Mouse (Mus musculus) left cerebral cortex, adult 18-20 months (tissue): ENCODE data around the gene Krtap5-2. TPM values are rescaled to one million over a fixed set of nuclear protein-coding genes. Genes with fewer than 3 reads are reported as not detected.
A peak's percentile ranks its signal among the peaks of the same experiment; 100 is the strongest.
"Not testable (repeated sequence)": the region's sequence is repeated elsewhere in the genome, so short reads cannot be mapped to it uniquely, and the experiment has no call there.

Source experiments
- DNase-seq, 2 experiments: peaks; one replicate each; pipeline ENCODE4 v3.0.0; 2021 to 2022; ENCODE audit warnings: low spot score in 2 of 2, mixed read lengths in 1 of 2
- long read RNA-seq, 2 experiments: library from polyadenylated mRNA; stranded (forward); transcript quantifications; one replicate each; pipeline ENCODE4 v2.0.0; 2021
- total RNA-seq, 2 experiments: library from RNA; stranded (reverse); gene quantifications; 2 replicates each; pipeline ENCODE4 v1.2.3; 2021

Gene Krtap5-2
- total RNA-seq, result not detected
- long read RNA-seq, experiment 1, result 0 reads
- long read RNA-seq, experiment 2, result 0 reads

DNA sequence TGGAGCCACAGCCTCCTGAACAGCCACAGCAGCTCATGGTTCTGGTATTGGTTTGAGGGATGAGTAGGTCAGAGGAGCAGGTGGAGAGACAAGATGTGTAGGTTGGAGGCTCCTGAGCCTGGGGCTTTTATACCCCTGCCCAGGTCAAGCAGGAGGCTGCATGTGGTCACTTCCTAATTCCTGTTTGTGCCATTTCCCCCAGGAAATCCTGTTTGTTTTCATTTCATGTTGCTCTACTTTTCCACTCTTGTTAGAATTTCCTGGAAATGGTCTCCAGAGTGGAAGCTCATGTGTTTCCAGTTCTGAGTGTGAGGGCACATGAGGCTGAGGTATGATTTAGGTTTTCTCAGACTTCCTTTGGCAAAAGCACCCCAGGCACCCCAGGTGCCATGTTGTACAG is at the start of gene Krtap5-2:
TSS of gene Krtap5-2 (minus strand) at position 101 of the 400 bp plus-strand sequence.
- not testable (repeated sequence) for DNase-seq

DNA sequence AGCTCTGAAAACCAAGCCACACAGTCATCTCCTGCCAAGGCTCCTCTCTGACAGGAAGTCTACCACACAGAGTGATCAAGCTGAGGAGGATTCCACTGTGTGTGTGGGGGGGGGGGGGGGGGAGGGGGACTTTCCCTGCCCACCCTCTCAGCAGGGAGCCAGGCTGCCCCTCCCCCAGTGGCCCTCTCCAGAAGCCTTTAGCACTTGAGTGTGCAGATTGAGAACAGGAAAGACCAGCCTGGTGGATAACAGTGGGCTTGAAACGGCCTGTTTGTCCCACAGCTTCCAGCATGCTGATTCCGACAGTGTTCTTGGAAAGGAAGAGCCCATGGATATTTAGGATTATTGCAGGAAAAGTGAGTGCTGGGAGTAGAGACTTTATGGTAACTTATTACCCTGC is 48.7 kb upstream of the Krtap5-2 start:
- no peak for DNase-seq

- DNase-seq, result not testable (repeated sequence)
Observed at GRCm38 (mm10) chr7:142212136-142212535, 36.3 kb upstream of the Krtap5-2 start.

- no peak for DNase-seq
Observed at GRCm38 (mm10) chr7:142211559-142211958, 35.8 kb upstream of the Krtap5-2 start, which contains the start of gene Gm7579. Gene Gm7579, plus strand, starts transcription at chr7:142211859.

GRCm38 (mm10) chr7:142206891-142207290 is 31.1 kb upstream of the Krtap5-2 start:
- not testable (repeated sequence) for DNase-seq

- DNase-seq, result no peak
Observed at GRCm38 (mm10) chr7:142205488-142205887, 29.7 kb upstream of the Krtap5-2 start.

DNA sequence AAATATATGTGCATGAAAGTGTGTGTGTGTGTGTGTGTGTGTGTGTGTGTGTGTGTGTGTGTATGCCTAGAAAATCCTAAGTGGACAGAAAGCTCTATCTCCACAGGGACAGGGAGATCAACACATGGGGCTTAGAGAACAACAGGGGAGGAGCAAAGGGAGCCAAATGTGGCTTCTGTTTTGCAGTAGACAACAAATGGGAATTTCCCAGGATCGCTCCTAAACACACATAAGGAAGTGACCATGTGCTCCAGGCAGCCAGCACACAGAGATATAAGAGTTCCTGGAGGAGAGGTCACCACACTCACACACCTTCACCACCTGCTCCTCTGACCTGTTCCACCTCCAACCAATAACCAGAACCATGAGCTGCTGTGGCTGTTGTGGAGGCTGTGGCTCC is 25.3 kb upstream of the Krtap5-2 start, which contains the start of gene Krtap5-3:
TSS of gene Krtap5-3 (plus strand) at position 301 of the 400 bp plus-strand sequence.
- no peak for DNase-seq

GRCm38 (mm10) chr7:142198748-142199147 is 22.9 kb upstream of the Krtap5-2 start:
- no peak for DNase-seq

DNA sequence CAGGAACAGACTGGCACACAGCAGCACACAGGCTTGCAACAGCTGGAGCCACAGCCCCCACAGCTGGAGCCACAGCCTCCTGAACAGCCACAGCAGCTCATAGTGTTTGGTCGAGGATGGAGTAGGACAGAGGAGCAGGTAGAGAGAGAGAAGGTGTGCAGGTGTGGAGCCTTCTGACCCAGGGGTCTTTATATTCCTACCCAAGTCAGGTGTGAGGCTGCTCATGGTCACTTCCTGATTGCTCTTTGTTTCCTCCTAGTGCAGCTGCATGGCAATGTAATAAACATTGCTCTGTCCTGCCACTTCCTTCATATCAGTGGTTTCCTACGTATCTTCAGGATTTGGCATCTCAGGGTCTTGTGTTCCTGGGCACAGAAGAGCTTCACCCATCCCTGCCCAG is 14.5 kb upstream of the Krtap5-2 start, which contains the start of gene Gm10153:
TSS of gene Gm10153 (minus strand) at position 101 of the 400 bp plus-strand sequence.
- no peak for DNase-seq

- DNase-seq, result no peak
Observed at GRCm38 (mm10) chr7:142188156-142188555, 12.4 kb upstream of the Krtap5-2 start.

GRCm38 (mm10) chr7:142181021-142181420 is 5.2 kb upstream of the Krtap5-2 start:
- DNase-seq, result no peak

DNA sequence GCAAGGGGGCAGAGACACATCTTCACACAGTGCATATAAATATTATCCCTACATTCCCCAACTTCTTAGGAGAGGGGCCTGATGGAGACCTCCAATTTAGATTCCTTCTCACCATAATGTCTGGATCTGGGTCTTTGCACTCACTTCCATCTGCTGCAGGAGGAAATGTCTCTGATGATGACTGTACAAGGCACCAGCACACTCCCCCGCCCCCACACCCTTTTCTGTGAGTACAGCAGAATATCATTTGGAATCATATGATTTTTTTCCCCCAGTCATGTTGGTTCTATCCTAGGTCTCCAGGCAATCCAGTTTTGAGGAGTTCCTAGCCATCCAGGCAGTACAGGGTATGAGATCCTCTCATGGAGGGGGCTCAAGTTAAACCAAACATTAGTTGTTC is 2.9 kb upstream of the Krtap5-2 start:
- no peak for DNase-seq

GRCm38 (mm10) chr7:142169836-142170235 is 6.0 kb downstream of the Krtap5-2 start:
- no peak for DNase-seq

DNA sequence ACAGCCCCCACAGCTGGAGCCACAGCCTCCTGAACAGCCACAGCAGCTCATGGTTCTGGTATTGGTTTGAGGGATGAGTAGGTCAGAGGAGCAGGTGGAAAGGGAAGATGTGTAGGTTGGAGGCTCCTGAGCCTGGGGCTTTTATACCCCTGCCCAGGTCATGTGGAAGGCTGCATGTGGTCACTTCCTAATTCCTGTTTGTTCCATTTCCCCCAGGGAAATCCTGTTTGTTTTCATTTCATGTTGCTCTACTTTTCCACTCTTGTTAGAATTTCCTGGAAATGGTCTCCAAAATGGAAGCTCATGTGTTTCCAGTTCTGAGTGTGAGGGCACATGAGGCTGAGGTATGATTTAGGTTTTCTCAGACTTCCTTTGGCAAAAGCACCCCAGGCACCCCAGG is 10.2 kb downstream of the Krtap5-2 start, which contains the start of gene Gm4553:
TSS of gene Gm4553 (minus strand) at position 101 of the 400 bp plus-strand sequence.
- DNase-seq, result not testable (repeated sequence)

GRCm38 (mm10) chr7:142159366-142159765 is 16.4 kb downstream of the Krtap5-2 start:
- DNase-seq, result no peak

GRCm38 (mm10) chr7:142157013-142157412 is 18.8 kb downstream of the Krtap5-2 start, which contains the start of gene Gm29735:
Gene Gm29735, minus strand, starts transcription at chr7:142157113.
- DNase-seq, result not testable (repeated sequence)

- no peak for DNase-seq
Observed at GRCm38 (mm10) chr7:142155308-142155707, 20.5 kb downstream of the Krtap5-2 start.

DNA sequence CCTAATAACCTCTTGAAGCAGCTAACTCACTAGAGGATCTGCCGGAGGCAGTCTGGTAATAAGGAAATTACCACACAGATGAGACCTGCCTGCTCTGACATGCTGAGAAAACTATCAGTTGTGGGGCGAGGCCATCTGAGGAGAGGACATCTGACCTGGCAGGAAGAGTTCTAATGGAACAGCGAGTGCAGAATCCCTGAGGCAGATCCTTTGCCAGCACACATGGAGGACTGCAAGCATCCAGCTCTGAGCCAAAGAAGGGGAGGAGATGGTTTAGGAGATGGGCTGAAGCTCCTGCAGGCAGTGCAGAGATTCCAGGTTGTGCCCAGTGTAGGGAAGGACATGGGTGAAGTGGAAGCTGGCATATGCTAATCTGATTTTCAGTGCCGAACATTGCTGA is 23.6 kb downstream of the Krtap5-2 start:
- DNase-seq, result no peak

DNA sequence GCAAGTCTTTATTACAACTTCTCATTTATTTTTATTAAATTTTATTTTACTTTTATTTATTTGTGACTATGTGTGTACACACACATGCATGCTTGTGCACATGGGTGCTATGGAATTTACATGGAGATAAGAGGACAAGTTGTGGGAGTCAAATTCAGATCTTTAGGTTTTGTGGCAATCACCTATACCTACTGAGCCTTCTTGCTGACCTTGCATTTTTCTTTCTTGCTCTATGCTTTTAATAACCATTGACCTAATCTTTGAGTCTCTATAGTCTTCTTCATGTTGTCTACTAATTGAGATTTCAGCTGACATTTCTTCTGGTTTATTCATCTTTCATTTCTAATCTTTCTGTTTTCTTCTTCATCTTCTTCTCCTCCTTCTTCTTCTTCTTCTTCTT is 27.2 kb downstream of the Krtap5-2 start:
- no peak for DNase-seq

DNA sequence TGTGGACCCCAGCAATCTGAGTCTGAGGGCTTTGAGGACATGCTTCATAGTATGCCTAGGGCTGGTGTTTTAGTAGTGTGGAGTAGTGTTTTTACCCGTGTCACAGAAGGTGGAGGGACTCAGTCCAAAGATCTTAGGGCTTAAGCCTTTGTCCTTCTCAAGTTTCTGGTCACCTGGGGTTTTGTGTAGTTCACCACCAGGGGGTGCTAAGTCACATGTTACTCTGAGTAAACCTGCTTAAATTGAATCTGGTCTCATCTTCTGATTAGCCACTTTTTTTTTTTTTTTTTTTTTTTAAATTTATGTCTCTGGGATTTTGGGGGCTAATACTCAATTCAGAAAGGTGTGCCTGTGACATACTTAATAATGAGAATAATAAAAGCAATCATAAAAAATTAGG is 29.8 kb downstream of the Krtap5-2 start:
- peak; percentile 34 to 46 for DNase-seq

DNA sequence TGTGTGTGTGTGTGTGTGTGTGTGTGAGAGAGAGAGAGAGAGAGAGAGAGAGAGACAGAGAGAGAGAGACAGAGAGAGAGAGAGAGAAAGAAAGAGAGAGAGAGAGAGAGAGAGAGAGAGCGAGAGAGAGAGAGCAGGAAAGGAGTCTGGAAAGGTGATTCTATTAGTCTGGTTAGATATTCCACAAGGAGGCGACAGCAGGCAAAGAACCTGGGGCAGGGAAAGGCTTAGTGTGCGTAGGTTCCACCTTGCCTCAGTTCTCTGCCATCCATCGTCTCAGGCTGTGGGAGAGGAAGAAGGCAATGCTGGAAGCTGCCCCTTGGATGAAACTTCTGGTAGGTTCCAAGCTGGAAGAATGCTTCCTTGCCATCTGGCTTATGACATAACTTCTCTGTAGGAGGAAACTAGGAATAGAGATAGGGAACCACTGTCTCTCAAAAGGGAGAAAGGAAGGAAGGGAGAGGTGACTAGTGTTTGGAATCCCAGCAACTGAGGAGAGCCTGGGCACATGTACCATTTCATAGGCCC is 30.3 kb downstream of the Krtap5-2 start:
- DNase-seq, result peak; percentile 11 to 13

GRCm38 (mm10) chr7:142144507-142144906 is 31.3 kb downstream of the Krtap5-2 start, which contains the start of gene Gm45337:
Gene Gm45337, minus strand, starts transcription at chr7:142144607.
- DNase-seq, result no peak

DNA sequence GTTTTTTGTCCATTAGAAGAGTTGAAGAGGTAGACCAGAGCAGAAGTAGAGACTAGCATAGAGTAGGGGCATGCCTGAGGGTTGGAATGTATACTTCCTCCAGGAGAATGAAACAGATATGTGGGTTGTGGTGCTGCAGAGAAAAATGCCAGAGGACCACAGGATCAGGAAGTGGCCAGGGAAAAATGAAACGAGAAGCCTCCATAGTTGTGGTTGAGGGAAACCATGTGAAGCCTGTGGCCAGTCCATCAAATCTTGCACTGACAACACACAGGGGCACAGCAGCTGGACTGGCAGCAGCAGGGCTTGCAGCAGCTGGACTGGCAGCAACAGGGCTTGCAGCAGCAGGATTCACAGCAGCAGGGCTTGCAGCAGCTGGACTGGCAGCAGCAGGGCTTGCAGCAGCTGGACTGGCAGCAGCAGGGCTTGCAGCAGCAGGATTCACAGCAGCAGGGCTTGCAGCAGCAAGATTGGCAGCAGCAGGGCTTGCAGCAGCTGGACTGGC is 32.2 kb downstream of the Krtap5-2 start:
- DNase-seq, result not testable (repeated sequence)
